Mouse (Mus musculus) right cerebral cortex, postnatal 25 days (tissue): Measurements from ENCODE around the gene Mpp6.

Source experiments
- DNase-seq: peaks from one replicate; pipeline ENCODE4 v3.0.0; 2022

Mpp6 gene

GRCm38 (mm10) chr6:50109757-50110378, at the start of gene Mpp6:
Gene Mpp6 (plus strand): TSS chr6:50110241.
- peak; percentile 79 for DNase-seq

- DNase-seq: no peak
Observed at GRCm38 (mm10) chr6:50066172-50066571, 43.9 kb upstream of the Mpp6 start.

GRCm38 (mm10) chr6:50068490-50068889, 41.6 kb upstream of the Mpp6 start:
- no peak for DNase-seq

GRCm38 (mm10) chr6:50075248-50075647, 34.8 kb upstream of the Mpp6 start:
- no peak for DNase-seq

GRCm38 (mm10) chr6:50076473-50076872, 33.6 kb upstream of the Mpp6 start:
- no peak for DNase-seq

GRCm38 (mm10) chr6:50080431-50080830, 29.6 kb upstream of the Mpp6 start:
- DNase-seq: no peak

GRCm38 (mm10) chr6:50085206-50085605, 24.8 kb upstream of the Mpp6 start:
- DNase-seq: no peak

GRCm38 (mm10) chr6:50089333-50089732, 20.7 kb upstream of the Mpp6 start:
- DNase-seq: no peak

- DNase-seq: no peak
Observed at GRCm38 (mm10) chr6:50090221-50090620, 19.8 kb upstream of the Mpp6 start.

- no peak for DNase-seq
Observed at GRCm38 (mm10) chr6:50091462-50092154, 18.4 kb upstream of the Mpp6 start.

- DNase-seq: no peak
Observed at GRCm38 (mm10) chr6:50109201-50109756, 762 bp upstream of the Mpp6 start.

GRCm38 (mm10) chr6:50110379-50110941, 419 bp downstream of the Mpp6 start:
- DNase-seq: peak; percentile 74

GRCm38 (mm10) chr6:50111111-50111655, 1.1 kb downstream of the Mpp6 start:
- DNase-seq: no peak

- DNase-seq: peak; percentile 89
Observed at GRCm38 (mm10) chr6:50112775-50113174, 2.7 kb downstream of the Mpp6 start.

- no peak for DNase-seq
Observed at GRCm38 (mm10) chr6:50114280-50114679, 4.2 kb downstream of the Mpp6 start.

- no peak for DNase-seq
Observed at GRCm38 (mm10) chr6:50120931-50121330, 10.9 kb downstream of the Mpp6 start.

- no peak for DNase-seq
Observed at GRCm38 (mm10) chr6:50122835-50123234, 12.8 kb downstream of the Mpp6 start.

- DNase-seq: no peak
Observed at GRCm38 (mm10) chr6:50124197-50124596, 14.2 kb downstream of the Mpp6 start.

GRCm38 (mm10) chr6:50126331-50126730, 16.3 kb downstream of the Mpp6 start:
- DNase-seq: no peak

GRCm38 (mm10) chr6:50127536-50127935, 17.5 kb downstream of the Mpp6 start:
- DNase-seq: no peak

- no peak for DNase-seq
Observed at GRCm38 (mm10) chr6:50137651-50138050, 27.6 kb downstream of the Mpp6 start.

- no peak for DNase-seq
Observed at GRCm38 (mm10) chr6:50139526-50139925, 29.5 kb downstream of the Mpp6 start.

- DNase-seq: no peak
Observed at GRCm38 (mm10) chr6:50146158-50146557, 36.1 kb downstream of the Mpp6 start.

GRCm38 (mm10) chr6:50149378-50149777, 39.3 kb downstream of the Mpp6 start:
- DNase-seq: no peak
